Mouse (Mus musculus) layer of hippocampus, postnatal 36 days (tissue): ENCODE results near the gene Myo5c. TPM values are rescaled to one million over a fixed set of nuclear protein-coding genes. Genes with fewer than 3 reads are reported as not detected.
A peak's percentile ranks its signal among the peaks of the same experiment; 100 is the strongest.
"Not testable (repeated sequence)": the region's sequence is repeated elsewhere in the genome, so short reads cannot be mapped to it uniquely, and the experiment has no call there.

Experiments used
- DNase-seq, 2 experiments: peaks; one replicate each; pipeline ENCODE4 v3.0.0; 2022
- total RNA-seq, 2 experiments: library from RNA; stranded (reverse); gene quantifications; 2 replicates each; pipeline ENCODE4 v1.2.3; 2021

The Myo5c gene
- total RNA-seq, 2 experiments from 2014 or later, result 0.50 to 0.53 TPM

DNA sequence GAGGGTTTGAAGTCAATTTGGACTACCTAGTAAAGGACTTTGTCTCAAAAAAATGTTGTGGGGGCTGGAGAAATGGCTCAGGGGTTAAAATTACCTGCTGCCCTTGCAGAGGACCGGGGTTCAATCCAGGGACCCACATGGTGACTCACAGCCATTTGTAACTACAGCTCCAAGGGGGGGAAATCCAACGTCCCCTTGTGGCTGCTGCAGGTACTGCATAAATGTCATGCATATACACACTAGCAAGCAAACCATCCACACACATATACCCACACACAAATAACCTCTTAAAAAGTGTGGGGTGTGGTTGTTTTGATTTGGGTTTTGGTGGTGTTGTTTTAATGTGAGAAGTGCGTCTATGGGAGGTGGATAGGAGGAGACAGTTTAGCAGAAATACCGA is 12.7 kb downstream of the Myo5c start:
- DNase-seq, result no peak

DNA sequence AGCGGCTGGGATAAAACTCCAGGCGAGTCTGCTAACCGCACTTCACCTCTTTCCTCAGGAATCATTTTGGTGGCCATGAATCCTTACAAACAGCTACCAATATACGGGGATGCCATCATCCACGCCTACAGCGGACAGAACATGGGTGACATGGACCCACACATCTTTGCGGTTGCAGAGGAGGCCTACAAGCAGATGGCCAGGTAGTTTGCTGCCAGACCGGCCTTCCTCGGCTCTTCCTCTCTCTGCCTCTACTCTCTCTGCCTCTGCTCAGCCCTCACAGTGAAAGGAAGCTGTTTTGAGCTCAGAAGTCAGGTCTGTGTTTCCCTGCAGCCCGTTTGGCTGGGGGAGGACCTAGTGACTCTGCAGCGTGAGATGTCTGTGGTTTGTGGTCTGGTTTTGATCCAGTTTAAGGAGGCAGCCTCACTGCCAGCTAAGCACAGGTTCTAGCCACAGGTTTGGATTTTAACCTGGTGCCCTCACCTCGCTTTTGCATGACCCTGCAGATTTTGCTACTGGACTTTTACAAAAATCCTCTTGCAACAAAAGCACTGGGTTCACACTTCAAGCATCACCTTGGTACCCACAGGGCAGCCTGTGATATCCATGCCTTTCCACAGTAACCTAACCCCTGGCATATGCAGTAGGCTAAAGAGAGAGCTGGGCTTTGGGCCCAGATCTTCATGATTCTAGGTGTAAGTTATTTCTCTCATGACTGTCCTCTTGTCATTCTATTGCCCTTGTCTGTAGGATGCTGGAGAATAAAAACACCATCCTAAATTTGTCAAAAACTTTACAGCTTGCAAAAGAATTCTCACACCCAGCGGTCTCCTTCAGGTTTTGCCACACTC is 14.5 kb downstream of the Myo5c start:
- DNase-seq, result no peak

DNA sequence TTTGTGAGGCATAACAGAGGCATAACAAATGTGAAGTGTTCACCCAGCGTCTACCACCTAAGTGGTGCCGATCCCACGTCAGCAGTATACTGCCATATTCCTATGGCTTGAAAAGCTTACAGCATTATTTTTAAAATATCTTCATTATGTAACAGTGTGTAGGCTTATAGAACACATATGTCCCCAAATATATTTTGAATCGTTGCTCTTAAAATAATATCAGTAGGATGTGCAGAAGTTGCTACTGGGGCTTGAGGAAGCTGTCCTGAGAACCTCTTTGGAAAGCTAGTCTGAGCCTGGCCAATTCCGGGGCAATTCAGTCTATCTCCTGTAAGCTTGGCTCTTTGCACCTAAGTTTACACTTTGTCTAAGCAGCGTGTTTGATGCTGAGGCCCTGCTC is 16.1 kb downstream of the Myo5c start:
- DNase-seq, result no peak

DNA sequence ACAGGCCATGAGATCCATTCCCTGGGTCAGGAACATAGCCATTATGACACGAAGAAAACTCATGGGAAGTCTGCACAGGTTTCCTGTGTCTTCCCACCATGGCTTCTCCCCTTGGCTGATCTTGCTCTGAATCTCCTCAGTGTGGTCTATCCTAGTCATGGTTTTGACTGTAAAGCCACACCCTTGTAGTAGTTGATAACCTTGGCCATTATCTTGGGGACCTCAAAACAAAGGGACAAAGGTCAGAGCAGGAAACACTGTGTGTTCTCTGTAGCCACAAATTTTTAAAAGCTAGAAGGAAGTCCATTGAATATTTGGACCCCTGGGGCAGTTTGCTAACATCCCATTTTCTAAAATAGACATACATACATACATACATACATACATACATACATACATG is 16.5 kb downstream of the Myo5c start:
- no peak for DNase-seq

DNA sequence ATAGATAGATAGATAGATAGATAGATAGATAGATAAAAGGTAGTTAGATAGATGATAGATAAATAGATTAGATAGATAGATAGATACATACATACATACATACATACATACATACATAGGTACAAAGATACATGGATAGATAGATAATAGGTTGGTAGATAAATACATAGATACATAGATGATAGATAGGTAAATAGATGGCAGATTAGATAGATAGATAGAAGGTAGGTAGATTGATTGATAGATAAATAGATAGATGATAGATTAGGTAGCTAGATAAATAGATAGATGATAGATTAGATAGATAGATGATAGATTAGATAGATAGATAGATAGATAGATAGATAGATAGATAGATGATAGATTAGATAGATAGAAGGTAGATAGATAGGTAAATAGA is 17.1 kb downstream of the Myo5c start:
- no peak for DNase-seq

DNA sequence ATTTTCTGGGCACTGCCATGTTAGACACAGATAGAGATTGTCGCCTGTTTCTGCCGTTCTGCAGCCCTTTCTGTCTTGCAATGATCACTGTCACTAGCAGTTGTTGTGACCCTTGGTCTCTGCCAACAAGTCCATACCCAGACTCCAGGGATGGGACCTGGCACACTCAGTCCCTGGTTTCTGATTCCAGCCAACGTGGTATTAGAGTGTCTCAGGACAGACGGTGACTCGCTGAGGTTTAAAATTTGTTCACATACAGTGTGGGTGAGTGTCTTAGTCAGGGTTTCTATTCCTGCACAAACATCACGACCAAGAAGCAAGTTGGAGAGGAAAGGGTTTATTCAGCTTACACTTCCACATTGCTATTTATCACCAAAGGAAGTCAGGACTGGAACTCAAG is 21.3 kb downstream of the Myo5c start:
- not testable (repeated sequence) for DNase-seq

DNA sequence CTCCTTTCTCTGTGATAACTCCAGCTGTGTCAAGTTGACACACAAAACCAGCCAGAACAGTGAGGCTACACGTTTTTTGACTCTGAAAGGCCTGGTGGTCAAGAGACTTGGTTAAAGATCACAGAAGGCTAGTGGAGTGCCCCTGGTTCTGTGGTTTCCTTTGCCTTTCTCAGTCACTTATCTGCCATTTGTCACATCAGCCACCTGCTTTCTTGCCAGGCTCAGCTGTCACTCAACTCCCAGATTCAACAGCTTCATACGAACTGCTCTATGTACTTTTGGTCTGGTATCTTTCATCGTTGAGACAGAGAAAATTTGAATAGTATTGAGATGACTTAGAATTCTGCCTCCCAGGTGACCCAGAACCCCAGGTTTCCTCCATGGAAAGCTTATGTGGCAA is 21.9 kb downstream of the Myo5c start:
- no peak for DNase-seq

DNA sequence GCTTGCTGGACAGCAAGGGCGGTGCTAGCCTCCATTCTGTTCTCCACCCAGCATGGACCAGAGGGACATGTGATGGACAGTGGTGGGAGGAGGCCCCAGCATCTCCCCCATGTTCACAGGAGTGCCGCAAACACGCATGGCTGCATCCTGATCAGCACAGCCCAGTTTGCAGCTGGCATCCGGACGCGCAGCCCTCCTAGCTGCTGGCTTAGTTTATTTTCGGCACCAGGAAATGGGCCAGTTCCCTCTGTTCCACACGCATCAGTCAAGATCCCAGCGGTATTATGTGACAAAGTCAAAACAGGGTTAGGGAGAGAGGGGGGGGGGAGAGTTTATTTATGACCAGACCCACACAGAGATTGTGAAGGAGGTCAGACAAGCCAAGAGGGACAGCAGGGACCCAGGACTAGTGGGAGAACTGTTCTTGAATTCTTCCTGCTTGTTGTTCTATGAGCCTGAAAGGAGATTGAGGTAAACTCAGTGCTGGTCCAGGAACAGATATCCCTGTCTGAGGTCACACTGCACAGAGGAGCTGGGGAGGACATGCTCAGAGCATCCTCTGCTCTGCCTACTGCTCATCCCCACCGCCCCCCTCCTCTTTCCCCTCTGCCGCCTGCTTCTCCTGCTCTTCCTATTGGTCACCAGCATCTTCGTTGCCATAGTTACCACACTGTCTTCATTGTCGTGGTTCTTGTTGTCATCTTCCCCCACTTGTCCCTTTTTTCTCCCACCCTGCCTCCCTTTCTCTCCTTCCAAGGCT is 22.6 kb downstream of the Myo5c start:
- DNase-seq, result peak in 1 of 2 experiments; percentile 29

DNA sequence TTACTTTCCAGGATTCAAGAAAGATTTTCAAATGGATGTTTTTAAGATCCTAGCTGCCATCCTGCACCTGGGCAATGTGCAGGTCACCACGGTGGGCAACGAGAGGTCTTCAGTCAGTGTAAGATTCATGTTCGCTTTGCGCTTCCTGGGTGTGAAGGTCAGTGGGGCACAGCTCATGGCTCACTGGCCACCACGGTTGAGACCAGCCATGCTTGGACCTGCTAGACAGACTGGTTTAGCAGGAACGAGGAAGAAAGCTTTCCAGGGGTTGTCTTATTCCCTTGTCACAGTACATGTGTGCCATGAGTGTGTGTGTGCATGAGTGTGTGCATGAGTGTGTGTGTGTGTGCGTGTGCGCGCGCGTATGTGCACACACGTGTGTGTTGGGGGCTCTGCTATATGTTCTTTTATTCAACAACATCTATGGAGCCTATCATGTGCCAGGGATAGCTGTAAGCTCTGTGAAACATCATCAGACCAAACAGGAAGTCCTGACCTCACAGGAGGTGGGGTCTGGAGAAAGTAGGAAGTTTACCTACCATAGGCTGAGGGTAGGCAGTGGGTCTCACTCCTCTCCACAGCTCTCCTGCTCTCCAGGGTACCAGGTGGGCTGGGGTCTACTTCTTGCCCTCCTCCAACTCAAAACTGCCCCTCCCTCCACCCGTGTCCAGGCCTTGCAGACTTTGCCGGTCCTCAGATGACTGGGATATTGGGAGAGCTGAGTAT is 24.2 kb downstream of the Myo5c start:
- no peak for DNase-seq

DNA sequence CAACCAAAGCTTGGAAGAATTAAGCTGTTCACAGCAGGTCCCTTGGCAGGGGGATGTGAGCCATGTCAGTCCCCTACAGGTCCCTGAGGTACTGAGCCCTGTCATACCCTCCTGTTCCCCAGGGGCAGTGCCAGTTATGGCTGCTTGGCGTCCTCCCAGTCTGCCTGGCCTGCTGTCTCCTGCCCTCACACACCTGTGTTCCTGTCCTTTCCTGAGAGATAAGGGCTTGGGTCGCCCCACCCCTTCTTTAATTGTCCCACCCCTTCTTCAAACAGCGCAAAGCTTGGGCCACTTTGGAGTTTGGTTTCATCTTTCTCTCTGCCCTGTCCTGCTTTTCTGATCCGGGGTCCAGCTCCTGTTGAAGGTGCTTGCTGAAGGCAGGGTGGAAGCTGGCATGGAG is 27.0 kb downstream of the Myo5c start:
- DNase-seq, result no peak

DNA sequence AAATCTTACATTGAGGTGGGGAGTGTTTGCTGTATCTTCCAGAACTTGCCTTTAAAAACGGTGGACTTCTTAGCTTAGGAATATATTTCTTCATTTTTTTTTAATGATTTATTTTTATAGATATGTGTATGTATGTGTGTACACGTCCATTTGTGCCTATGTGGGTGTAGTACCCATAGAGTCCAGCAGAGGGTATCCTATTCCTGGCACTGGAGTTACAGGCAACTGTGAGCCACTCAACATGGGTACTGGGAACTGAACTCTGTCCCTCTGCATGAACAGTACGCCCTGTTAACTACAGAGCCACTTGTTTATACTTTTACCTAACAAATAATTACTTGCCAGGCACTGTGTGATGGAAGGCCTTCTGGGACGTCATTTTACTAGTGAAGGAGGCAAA is 27.8 kb downstream of the Myo5c start:
- no peak for DNase-seq

DNA sequence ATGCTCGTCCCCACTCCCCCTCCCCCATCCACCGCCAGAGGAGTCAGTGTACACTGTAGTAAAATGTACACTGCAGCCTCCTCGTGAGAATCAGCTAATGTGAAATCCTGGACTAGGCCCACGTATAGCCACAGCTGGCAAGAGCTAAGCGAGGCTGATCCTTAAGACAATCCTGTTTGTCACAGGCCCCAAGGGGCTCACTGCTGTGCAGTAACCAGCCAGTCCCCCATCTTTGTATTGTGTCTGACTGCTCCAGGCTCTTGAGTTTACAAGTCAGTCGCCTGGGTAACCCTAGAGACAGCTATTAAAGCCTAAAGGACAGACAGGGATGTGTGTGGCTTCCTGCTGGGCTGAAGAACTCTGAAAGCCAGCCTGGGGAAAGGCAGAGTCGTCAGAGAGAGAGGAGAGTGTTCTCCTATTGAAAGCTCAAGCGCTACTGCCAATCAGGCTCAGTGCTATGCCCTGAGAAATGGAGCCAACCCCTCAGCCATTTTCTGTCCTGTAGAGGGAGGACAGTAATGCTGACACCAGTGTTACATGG is 29.6 kb downstream of the Myo5c start:
- DNase-seq, result no peak

DNA sequence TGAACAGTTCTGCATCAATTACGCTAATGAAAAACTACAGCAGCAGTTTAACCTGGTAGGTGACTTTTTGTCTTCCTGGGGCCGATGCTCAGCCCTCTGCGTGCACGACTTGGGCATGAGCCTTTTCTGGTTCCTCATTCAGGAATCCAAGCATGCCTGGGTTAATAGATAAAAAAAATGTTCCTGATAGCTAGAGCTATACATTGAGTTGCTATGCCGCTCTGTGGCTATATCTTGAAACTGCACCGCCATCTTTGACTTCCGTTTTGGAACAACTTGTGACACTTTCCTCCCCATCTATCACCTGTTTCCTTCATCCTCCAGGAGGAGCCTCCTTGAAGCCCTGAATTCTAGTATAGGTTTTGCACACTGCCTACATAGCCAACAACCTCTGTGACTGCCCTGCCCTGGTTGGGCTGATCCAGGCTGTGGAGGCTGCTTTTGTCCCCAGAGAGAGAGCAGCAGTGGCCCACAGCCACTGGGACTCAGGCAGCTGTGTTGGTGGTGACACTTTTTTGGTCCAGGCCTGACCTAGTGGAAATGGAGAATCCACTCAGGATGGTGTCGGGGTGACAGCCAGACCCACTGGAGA is 30.5 kb downstream of the Myo5c start:
- no peak for DNase-seq

DNA sequence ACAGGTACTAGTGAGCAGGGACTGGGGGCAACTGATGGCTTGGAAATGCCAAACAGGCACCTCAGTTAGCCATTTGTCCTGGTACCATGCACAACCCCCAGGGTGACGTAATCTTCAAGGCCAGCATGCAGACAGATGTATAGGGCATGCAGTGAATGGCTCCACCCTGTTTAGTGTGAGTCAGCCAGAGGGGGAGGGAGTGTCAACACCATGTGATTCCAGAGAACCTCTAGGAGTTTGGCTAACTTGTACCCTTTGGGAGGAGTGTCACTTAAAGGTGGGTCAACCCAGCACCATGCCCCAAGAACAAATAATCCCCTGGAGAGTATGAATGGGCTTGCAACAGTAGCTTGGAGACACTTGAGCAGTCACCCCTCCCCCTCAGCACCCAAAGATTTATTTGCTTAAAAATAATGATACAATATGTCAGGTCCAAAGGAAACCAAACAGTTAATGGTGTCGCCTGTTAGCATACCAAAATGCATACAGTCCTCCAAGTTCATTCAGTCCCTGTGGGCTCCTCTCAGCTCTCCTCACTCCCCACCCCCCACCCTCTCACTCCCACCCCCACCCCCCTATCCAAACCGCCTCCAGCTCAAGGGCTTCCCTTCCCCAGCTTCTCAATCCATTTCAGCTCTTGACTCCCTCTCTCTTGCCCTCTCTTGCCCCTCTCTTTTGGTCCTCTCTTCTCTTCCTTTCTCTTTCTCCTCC is 32.3 kb downstream of the Myo5c start:
- no peak for DNase-seq

DNA sequence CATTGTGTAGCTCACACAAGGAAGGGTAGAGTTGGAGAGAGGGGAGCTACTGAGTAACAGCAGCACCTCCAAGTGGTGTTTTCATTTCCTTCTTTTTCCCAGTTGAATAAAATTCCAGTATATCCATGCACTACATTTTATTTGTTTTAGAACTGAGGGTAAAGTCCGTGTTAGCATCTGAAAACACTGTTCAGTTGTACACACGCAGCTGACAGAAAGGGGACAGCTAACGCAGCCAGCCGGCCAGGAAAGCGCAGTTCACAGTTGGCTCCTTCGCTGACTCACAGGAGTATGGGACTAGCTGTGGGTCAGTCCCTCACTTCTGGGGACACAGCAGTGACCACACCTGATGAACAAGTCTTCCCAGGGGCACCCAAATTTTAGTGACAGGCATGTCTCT is 35.3 kb downstream of the Myo5c start:
- no peak for DNase-seq

DNA sequence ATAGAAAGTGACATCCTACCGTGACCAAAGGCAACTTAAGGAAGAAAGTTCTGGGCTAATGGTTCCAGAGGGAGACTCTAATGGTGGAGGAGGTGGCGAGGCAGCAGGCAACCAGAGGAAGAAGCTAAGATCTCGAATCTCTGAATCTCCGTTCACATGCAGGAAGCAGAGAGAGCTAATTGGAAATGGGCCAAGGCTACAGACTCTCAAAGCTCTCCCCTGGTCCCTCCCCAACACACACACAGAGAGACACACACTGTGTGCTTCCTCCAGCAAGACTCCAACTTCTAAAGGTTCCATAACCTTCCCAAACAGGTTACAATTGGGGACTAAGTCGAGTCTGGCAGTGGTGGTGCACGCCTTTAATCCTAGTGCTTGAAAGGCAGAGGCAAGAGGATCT is 38.6 kb downstream of the Myo5c start:
- no peak for DNase-seq

DNA sequence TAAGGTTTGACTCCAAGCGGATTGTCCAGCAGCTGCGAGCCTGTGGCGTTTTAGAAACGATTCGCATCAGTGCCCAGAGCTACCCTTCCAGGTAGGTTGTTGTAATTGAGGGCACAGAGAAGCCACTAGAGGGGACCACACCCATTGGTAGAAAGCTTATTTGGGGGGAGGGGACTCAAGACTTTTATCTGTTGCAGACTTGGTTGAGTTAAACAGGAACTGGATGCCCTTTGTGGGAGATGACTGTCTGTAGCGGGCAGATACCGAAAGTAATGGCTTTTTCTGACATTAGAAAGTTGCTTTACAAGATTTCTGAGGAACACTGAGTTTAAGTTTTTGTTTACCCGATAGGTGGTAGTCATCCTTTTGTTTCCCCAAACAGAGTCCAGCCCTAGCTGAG is 39.7 kb downstream of the Myo5c start:
- DNase-seq, result no peak

DNA sequence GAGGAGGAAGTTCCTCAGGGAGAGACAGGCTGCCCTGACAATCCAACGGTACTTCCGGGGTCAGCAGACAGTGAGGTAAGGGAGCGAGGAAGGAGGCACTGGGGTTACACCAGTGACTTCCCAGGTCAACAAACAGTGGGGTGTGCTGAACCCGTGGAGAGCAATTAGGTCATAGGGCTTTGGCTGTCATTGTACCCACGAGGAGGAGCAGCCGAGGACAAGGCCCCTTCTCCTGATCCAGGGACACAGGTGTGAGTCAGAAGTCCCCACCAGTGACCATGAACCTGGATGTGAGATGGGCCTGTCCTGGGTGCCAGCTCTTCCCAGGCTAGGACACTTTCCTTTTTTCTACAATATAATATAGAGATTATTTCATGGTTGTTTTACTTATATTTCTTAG is 41.8 kb downstream of the Myo5c start:
- DNase-seq, result no peak

DNA sequence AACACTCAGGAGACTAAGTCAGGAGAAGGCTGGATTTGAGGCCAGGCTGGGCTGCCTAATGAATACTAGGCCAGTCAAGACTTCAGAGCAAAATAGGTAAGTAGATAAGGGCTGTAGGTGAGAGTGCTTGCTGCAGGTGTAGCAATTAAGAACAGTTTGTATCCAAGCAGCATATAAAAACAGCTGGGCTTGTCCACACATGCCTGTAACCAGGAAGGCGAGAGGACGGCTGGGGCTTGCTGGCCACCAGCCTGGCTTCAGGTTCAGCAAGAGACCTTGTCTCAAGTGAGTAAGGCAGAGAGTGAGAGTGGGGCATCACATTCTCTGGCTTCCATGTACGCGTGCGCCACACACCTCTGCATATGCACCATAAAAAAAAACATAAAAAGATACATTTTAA is 42.7 kb downstream of the Myo5c start:
- DNase-seq, result no peak

DNA sequence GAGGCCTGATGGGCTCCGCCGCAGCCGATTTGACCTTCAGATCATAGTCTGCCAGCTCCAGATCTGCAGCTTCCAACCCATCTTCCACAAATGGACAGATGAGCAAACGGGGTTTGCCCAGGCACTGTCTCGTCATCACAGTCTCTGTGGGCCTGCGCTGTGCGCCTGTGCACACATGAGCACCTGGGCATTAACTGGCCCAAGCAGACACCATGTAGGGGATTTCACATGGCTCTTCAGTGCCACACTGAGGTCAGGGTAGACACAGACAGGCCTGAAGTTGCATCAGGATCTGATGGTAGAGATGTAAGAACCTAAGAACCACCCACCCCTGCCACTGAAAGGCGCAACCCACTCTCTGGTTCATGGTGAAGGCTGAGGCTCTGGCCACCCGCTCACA is 43.2 kb downstream of the Myo5c start:
- DNase-seq, result no peak

DNA sequence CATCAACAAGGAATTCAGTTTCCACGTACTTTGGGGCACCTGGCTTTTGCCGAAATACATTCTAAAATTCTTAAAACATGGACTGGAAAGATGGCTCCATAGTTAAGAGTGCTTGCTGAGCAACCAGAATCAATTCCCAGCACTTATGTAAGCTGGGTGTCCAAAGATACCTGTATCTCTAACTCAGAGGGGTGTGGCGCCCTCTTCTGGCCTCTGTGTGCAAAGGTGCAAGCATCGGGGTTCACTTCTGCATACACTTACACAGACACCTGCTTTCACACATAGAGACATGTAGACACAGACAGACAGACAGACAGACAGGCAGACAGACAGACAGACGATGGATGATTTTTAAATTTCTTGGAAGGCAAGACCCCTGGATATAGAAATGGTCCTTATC is 49.0 kb downstream of the Myo5c start:
- no peak for DNase-seq

DNA sequence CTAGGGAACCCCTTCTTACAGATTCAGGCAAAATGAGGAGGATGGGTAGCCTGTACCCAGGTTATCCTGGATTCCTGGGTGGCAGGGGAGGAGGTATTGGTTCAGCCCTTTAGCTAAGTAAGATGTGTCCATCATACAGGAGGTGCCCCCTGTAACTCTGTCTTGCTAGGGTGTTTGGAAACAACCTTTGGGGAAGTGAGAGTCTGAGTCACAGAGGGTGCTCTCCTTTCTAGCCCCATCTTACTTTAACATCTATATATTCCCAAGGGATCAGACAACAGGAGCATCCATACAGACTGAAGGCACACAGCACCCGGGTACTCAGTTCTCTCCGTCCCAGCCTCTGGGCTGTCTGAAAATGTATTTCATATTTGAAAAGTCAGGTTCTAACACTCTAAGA is 50.4 kb downstream of the Myo5c start:
- DNase-seq, result no peak
